Mouse (Mus musculus) G1E-ER4 (cell line): ENCODE results near the gene Olfr1442. TPM values are rescaled to one million over a fixed set of nuclear protein-coding genes. Genes with fewer than 3 reads are reported as not detected.

ENCODE experiments used
- GATA1 ChIP-seq: IDR thresholded peaks from one replicate; pipeline ENCODE4 v1.8.0; 2012; ENCODE audit warnings: low read length, inconsistent platforms
- polyA plus RNA-seq: library from polyadenylated mRNA; stranded (reverse); fragments of >175 nt; gene quantifications from 2 replicates; pipeline ENCODE4 v1.2.3, GENCODE M21; 2012

The Olfr1442 gene
- not detected in 2 replicates for polyA plus RNA-seq

GRCm38 (mm10) chr19:12670139-12670538 lies at the start of gene Olfr1442:
TSS of gene Olfr1442 (plus strand) at chr19:12670439.
- TF ChIP-seq GATA1 = no peak

- TF ChIP-seq GATA1 = no peak
Observed at GRCm38 (mm10) chr19:12633176-12633575, 37.1 kb upstream of the Olfr1442 start, which contains the start of gene Glyat. TSS of gene Glyat (plus strand) at chr19:12633308.

DNA sequence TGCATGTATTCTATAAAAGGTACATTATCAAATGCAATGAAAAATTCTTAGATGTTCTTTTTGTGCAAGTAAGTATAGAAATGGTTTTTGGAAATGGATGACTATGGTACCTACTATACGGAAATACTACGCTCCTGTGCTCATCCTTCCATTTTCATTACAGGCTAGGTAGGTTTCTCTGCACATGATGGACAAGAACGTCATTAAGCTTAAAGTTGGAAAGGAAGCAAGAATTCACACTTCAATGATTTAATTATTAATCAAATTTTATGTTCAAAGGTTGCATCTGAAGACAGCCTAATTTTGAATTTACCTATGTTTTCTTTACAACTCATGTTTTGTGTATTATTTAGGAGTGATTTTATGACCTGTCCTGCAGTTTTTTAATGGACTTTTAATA lies 36.0 kb upstream of the Olfr1442 start:
- TF ChIP-seq GATA1 = no peak

DNA sequence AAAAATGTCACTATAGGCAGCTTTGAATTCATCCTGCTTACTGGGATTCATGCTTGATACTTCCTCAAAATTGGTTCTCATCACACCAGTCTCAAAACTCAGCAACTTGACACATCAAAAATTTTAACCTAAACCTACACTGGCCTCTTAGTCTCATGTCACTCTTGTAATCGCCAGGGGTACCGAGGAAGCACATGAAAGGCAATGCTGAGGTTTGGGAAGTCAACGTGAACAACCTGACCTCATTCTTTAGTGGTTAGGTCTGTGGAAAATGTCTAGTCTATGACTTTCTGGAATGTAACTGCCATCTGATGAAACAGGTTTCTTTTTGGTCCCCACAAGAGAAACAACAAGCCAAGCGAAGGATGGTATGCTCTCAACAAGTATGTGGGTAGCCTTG lies 35.3 kb upstream of the Olfr1442 start:
- no peak for TF ChIP-seq GATA1

DNA sequence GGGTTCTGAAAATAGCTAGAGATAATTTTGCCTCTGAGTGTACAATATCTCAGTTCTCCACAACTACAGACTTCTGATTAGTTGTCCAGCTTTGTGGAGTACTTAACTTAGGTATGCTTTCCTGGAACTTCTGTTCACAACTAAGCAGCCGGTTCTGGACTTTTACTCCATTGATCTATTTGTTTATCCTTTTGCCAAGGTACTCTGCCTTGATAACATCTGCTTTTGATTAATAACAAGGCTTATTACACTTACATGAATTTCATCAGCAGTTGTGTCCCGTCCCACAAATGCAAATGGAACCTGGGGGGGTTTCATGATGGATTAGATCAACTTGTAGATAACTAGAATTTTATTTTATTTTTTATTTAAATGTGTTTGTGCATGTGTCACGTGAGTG lies 33.4 kb upstream of the Olfr1442 start:
- no peak for TF ChIP-seq GATA1

DNA sequence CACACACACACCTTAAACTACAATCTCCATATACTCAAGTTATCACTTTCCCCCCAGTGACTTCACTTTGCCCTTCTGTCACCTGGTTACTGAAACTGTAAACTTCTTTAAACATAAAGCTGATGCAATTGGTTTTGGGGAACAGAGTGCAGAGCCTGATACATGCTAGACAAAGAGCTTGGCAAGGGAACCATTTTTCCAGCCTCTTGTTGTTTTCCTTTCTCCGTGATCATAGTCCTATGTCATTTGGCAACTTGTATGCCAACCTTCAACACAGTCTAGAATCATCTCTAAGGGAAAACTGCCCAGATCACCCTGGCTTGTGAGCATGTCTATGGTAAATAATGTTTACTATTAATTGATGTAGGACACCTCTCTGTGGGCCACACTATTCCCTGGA lies 32.2 kb upstream of the Olfr1442 start:
- TF ChIP-seq GATA1 = no peak

DNA sequence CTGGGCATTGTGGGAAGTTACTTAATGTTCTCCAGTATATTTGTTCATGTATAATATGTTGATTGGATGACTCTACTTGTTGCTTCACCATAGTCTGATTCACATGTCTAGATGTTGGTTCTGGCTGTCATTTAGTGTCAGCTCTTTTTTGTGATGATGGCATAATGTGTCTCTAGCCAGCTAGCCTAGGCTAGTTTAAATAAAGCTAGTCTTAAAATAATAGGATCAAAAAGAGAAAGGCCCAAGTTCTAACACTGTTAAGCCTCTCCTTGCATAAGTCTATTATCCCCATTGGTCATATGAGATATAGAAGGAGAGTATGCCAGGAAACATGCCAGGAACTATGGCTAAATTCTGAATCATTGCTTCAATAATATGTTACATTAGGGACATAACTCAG lies 20.7 kb upstream of the Olfr1442 start:
- TF ChIP-seq GATA1 = no peak

DNA sequence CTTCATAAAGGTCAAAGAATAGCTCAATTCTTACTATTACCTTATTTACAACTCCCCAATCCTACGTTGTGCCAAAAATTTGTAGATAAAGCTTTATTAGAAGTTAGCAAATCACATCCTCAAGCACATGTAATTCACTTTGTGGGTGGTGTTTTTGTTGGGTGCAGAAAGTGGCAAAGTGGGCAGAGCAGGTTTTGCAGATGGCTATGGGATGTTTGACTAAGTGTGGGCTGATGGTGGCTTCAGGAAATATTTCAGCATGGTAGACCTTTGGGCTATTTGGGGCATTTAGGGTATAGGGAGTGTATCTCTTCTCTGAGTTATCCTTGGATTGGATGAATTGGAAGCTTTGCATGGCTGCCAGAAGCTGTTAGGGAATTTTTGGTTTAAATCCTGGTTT lies 4.1 kb upstream of the Olfr1442 start:
- no peak for TF ChIP-seq GATA1

DNA sequence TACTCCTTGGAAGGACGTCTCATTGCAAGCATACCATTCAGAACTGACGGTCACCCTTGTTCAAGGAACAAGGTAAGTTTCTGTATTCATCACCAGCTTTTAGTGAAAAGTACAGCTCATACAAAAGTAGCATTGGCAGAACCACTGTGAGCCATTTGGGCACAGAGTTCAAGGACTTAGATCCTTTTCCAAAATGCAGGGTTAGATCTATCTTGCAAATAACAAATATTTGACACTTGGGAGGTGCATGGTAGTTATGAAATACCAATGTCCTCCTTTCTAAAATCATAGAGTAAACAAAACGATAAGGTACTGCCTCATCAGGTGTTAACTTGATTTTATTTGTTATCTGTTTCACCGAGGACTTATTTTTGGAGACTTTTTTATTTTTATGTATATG lies 812 bp downstream of the Olfr1442 start:
- TF ChIP-seq GATA1 = no peak

DNA sequence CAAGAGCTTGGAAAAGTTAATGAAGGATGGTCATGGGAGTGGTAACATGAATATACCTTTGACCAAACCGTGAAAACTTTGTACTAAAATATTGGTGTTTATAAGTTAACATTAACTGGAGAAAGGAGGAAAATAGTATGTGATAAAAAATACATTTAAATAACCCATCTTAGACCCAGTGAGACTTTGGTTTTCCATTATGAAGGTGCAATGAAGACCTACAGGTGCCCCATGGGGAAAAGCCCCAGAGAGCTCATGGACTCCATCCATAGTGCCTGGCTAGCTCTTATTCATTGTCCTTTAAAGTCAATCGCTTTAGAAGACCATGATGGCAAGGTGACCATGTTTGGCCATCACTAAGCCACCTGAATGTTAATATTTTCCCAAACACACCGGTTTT lies 7.6 kb downstream of the Olfr1442 start, which contains the start of gene Olfr1443:
Gene Olfr1443 (plus strand): TSS at position 301 of the 400 bp plus-strand sequence.
- no peak for TF ChIP-seq GATA1

DNA sequence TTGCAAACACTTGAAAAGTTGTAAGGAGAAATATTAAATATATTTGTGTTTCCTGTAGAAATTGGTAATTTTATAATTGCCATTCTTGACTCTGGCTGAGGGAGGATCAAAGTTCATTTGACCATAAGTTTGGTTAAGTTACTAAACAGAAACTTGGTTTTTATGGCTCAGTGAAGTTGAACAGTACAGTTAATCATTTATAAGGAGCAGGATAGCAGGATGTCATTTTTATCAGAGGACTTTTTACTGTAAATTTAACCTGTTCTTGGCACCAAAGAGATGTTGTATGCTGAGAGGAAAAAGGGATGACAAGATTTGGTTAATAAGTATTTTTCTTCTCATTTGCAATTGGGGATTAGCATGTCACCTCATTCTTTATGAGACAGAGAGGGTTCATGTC lies 14.4 kb downstream of the Olfr1442 start:
- no peak for TF ChIP-seq GATA1

DNA sequence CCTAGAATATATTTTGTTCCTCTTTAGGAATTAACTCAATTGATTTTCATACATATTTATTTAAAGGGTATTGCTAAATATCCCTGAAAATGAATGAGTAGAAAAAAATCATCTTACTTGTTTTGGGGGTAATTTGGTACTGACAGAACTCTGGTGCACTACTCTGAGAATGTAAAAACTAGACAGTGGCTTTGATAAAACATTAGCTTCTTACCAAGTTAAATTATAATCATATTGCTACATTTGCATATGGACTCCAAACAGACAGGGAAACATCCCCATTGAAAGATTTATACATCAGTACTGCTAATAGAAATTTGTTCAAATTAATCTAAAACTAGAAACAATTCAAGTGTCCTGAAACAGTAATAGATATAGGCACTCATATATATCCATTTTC lies 15.0 kb downstream of the Olfr1442 start:
- TF ChIP-seq GATA1 = no peak

DNA sequence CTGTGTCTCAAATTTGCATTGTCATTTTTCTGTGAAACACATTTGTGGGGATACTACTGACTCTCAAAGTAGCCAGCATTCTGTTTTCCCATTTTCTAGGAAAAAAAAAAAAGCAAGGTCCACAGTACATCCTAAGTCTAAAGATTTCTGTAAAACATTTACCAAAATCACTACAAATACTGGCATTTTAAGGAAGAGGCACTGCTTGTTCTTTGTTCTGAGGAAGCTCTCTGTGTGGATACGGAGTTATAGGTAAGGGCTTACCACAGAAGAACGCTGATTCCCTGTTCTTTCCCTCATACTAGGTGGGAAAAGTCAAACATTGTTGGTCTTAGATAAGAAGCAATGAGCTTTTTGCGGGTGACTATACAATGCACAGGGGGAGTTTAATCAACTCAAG lies 25.4 kb downstream of the Olfr1442 start, which contains the start of gene Keg1:
Gene Keg1 (plus strand): TSS at position 197 of the 400 bp plus-strand sequence.
- TF ChIP-seq GATA1 = no peak

DNA sequence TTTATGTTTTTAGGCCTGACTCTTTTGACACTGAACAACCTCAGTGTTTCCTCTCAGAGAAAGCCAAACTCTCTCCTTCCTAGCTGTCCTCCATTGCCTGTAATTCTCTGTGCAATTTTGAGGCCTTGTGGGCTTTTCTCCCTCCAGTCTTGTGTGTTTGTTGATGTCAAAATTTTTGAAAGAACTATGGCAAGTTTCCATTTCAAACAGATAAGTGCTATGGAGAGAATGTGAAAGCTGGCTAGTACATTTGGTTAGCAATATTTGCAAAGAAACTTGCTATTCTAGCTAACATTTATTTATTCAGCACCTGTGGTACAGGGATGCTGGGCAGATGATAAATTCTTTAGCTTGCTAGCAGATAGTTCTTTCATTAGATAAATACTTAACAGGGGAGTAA lies 26.0 kb downstream of the Olfr1442 start:
- TF ChIP-seq GATA1 = no peak

GRCm38 (mm10) chr19:12708458-12708857 lies 38.2 kb downstream of the Olfr1442 start:
- TF ChIP-seq GATA1 = no peak

- TF ChIP-seq GATA1 = no peak
Observed at GRCm38 (mm10) chr19:12708986-12709385, 38.7 kb downstream of the Olfr1442 start.

- TF ChIP-seq GATA1 = no peak
Observed at GRCm38 (mm10) chr19:12719189-12719588, 49.0 kb downstream of the Olfr1442 start.

DNA sequence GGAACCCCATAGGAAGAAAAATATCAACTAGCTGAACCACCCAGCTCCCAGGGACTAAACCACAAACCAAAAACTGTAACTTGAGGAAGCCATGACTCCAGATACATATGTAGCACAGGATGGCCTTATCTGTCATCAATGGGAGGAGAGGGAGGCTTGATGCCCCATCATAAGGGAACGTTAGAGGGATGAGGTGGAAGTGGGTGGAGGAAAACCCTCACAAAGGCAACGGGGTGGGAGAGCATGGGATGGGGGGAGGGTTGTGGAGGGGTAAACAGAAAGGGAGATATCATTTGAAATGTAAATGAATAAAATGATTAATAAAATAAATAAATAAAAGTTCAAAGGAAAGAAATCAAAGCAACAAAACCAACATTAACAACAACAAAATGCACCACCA lies 50.2 kb downstream of the Olfr1442 start:
- TF ChIP-seq GATA1 = no peak
